Mouse (Mus musculus) kidney, adult 11 months (tissue): ENCODE measurements around the gene Tmem179b.

ENCODE experiments used
- DNase-seq: peaks from one replicate; pipeline ENCODE4 v3.0.0; 2022

Gene Tmem179b

DNA sequence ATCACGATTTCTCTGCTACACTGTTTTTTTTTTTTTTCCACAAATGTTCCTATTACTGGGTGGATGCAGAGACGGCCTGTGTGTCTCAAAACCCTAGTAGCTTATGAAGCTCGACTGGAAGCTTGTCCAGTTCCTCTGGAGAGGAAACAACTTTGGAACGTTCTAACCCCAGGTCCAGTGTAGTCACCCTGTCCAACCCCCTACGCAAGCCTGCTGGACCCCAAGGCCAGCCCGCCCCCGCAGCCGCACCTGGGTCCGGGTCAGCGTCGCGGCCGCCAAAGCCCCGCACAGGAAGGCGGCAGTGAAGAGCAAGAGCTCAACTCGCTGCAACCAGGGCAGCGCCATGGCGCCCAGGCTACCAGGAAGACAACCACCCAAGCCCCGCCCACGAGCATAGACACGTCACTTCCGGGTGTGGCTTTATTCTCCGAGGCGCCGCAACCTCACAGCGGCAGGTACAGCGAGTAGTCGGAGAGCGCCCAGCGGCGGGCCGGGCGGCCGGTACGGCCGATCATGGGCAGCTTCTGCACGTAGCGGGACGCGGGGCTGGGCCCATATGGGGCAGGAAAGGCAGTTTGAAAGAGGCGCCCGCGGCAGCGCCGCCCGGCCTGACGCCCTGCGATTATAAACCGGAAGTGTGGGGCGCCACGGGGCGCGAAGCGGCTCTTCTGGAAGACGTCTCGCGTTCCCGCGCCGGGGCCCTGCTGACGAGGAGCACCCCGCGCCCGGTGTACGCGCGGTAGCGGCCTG lies at the start of gene Tmem179b:
Gene Tmem179b, minus strand, starts transcription at position 382 of the 750 bp plus-strand sequence.
- DNase-seq = peak; percentile 93

DNA sequence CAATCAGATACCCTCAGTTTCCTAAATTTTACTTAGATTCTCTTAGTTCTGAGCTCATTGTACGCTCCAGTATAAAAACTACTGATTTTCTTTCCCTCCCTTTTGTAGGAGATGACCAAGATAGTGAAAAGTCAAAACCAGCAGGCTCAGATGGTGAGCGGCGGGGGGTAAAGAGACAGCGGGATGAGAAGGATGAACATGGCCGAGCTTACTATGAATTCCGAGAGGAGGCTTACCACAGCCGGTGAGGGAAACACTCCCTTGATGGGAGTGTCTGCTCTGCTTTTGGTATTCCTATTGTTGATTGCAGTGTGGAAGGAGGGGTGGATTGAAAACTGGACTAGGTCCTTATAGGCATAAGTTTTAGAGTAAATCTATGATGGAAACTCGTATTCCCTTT lies 48.4 kb upstream of the Tmem179b start:
- DNase-seq = no peak

DNA sequence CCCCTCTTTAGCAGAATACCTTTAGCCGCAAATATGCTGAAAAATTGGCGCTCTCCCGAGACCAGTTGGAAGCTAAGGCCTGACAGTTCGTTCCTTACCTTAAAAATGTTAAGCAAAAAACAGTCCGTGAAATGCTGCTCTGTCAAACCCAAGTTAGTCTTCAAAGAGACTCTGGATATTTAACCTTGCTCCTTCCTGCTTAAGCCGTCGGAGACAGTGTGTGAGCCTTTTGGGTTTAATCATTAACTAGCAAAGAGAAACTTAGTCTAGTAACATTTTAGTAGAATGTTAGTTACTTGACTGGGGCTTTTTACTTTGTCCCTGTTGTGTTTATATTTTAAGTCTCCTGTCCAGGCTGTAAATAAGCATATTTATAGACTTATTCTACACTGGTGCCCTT lies 46.9 kb upstream of the Tmem179b start:
- DNase-seq = peak; percentile 54

DNA sequence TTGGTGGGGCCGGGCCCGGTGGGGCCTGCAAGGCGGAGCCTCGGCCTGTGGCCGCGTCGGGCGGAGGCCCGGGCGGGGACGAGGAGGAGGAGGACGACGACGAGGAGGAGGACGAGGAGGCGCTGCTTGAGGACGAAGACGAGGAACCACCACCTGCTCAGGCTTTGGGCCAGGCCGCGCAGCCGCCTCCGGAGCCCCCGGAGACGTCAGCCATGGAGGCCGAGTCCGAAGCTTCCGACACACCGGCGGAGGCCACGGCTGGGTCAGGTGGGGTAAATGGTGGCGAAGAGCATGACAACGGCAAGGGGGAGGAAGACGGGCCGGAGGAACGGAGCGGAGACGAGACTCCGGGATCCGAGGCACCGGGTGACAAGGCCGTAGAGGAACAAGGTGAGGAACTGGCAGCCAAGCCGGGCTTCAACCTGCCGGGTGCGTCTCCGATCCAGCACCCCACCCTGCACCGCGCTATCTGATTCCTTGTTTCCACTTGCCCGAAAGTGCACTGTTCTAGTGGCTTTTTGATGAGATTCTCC lies 46.2 kb upstream of the Tmem179b start:
- DNase-seq = peak; percentile 43

DNA sequence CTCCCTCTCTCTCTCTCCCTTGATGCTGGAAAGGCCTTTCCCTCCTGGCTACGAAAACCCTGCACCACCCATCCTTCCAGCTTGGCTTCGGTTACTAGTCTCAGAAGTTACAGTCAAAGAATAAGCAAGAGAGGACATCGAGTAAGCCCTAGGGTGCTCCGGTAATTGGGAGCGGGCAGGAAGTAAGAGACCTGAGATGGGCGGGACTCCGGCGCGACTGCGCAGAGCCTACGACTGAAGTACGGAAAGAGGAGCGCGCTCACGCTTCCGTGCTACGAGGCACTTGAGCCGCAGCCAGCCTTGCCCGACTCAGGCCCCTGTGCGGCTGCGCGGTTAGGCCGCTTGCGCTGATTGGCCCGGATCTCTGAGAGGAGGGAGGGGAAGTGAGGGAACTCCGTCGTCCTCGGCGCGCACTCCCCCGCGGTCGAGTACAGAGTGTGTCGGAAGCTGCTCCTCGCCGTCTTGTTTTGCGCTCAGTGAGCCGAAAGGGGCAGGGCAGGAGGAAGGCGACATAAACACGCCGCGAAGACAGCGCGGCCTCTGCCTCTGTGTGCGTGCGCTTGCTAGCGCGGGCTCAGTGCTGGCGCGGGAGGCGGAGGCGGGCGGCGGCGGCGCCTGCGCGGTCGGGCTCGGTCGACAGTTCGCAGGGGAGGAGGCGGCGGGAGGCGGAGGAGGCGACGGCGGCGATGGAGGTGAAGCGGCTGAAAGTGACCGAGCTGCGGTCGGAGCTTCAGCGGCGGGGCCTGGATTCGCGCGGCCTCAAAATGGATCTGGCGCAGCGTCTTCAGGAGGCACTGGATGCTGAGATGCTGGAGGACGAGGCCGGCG lies 45.5 kb upstream of the Tmem179b start, which contains the start of gene Hnrnpul2:
Gene Hnrnpul2, plus strand, starts transcription at position 415 of the 828 bp plus-strand sequence.
- peak; percentile 99 for DNase-seq

DNA sequence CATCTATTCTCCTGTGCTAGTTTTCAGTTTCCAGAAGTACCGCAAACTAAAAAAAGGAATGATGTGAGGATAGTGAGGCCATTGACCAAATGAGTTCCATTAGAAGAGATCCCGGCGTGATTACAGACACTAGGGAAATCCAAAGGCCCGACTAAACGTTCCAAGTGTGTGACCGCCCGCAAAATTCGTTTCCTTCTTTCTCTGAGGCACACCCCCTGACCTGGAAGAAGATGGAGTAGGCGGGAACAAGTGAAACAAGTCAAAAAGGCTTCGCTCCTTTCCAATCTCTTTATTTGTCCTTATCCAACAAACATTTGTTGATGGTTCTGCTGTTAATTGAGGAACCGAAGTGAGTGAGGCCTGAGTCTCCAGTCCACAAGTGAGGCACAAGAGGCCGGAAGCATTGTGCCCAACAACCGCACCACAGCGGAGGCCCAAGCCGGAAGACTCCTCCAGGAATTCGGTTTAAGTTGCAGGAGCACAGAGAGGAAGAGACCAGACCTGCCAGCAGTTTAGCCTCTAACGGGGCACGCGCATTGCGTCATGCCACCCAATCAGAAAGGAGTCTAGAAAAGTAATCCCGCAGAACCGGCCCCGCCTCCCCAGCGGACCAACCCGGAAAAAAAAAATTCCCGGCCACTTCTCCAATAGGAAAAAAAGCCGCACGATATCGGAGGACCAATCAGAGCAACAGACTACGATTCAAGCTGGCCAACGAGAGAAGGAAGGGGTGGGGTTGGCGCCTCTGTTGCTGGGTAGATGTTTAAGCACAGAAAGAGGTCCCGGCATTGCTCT lies 44.7 kb upstream of the Tmem179b start, which contains the start of gene Ttc9c:
Gene Ttc9c, minus strand, starts transcription at position 533 of the 795 bp plus-strand sequence.
- peak; percentile 99 for DNase-seq

DNA sequence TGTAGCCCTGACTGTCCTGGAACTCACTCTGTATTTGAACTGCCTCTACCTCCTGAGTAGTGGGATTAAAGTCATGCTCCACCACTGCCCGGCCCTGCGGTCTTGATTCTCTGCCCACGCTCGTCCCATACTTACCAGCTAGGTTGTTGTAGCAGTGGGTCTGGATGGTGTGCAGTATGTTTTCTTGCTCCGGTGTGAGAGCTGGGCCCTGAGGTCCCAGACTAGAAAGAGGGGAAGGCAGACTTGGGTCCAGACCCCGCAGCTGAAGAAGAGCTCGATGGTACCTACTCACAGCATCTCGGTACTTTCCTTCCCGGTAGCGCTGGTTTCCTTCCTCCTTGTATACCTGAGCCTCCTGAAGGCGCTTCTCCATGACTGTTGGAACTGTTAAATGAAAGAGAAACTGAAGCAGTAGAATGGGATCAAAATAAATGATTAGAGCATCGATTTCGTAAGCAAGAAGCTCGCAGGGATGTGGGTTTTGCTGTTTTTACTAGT lies 44.1 kb upstream of the Tmem179b start:
- no peak for DNase-seq

DNA sequence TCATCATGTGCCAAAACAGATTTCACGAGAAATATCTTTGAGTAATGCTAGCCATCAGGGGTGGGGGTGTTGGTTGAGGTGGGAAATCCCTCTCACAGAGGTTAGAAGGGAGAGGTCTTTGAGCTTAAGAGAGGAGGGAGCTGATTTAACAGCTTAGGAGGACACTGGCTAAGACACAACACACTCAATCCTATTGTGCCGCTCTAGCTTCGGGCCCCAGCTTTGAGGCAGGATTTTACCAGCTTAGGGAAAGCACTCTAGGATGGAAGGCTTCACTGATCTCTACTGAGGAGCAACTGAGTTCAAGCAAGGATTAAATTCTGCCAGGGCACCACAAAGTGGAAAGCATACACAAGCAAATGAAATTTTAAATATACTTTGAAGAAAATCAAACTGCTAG lies 42.7 kb upstream of the Tmem179b start:
- DNase-seq = no peak

DNA sequence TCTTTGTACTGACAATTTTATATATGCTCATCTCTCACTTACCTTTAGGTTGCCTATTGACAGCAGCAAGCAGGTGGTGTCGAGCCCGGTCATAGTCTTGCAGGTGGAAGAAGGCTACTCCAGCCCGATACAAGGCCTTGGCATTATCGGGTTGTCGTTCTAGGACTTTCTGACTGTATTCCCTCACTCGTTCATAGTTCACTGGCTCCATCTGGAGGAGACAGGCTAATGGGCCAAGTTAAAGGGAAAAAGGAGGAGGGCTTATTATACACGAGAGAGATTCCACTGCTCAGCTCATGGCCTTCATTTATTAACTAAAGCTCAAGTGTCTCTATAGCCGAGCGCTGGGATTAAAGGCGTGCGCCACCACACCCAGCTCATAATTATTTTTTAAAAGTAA lies 41.5 kb upstream of the Tmem179b start:
- peak; percentile 48 for DNase-seq

DNA sequence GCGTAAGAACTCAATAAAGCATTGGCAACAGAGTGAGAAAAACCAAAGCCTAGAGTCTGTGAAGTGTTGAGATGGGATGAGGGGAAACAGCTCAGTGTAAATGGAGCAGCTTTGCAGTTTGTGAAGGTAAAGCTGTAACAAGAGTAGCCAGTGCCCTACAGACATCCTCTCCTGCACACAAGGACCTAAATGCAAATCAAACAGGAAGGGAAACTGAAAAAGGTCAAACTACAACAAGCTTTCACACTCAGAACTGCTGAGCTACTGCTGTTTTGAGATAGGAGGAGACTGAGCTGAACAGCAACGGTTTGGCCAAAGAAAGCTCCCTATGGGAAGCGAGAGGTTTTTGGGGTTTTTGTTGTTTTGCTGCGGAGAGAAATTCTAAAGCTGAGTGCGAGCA lies 32.5 kb upstream of the Tmem179b start:
- no peak for DNase-seq

DNA sequence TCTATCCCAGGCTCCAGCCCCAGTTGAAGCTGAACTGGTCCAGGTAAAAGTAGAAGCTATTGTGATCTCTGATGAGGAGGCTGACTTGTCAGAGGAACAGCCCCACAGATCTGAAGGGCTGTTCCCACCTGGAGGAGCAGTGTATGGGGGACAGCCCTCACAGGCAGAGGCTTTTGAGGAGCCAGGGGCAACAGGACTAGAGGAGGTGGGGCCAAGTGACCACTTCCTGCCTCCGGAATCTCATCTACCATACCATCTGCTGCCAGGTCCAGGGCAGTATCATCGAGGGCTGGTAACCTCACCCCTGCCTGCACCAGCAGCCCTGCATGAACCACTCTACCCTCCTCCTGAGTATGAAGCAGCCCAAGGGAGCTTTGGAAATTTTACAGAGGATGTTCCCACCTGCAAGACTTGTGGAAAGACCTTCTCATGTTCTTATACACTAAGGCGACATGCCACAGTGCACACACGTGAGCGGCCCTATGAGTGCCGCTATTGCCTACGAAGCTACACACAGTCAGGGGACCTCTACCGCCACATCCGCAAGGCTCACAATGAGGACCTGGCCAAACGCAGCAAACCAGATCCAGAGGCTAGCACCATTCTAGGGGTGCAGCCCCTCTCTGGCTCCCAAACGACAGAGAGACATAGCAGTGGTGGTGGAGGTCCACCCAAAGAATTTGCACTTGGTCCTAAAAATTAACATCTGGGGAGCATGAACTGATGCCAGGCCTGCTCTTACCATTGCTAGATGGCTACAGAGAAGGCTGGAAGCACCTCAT lies 29.8 kb upstream of the Tmem179b start:
- no peak for DNase-seq

DNA sequence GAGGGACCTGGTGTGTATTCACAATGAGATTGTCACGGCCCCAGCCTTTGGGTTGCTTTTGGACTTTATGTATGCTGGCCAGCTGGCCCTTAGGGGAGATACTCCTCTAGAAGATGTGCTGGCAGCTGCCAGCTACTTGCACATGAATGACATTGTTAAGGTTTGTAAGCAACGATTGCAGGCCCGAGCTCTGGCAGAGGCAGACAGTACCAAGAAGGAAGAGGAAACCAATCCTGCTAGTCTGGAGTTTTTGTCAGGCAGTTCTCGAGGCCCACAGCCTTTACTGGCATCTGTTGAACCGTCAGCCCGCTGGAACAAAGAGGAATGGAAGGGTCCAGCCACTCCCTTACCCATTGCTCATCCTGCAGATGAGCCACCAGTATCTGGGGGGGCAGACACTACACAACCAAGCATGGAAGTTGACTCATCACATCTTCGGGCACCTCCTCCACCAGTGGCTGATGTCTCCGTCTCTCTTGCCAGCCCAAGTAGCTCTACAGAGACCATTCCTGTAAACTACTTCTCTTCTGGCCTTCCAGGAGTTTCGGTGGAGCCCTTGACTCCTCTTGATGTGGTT lies 29.0 kb upstream of the Tmem179b start:
- no peak for DNase-seq

DNA sequence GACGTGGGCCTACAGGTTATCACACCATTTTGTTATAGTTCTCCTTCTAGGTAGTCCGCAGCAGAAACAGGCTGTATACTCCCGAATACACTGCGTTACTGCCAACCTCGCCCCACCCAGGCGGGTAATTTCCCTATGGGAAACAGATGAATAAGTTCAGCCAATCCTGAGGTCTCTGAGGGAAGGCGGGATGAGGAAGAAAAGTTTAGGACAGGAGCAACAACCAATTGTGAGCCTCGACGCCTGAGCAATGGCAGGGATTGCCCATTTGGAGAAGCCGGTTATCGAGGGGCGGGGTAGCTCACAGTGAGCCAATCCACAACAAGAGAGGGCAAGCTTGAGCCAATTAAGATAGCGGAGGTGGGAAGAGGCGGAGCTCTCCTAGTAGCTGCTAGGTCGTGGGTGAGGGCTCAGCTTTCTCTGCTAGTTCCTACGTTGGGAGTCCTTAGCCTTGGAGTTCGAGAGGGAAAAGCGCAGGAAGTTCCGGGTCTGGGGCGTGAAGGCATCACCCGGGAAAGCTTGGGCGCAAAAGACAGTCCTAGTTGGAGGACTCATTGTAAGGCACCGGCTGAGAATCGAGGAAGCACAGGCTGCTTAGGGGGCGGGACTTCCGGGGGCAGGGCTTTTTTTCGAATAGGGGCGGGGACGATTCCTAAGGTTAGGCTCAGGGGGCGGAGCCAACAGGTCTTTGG lies 28.0 kb upstream of the Tmem179b start, which contains the start of gene Zbtb3:
Gene Zbtb3, plus strand, starts transcription at position 426 of the 692 bp plus-strand sequence.
- DNase-seq = peak; percentile 98

DNA sequence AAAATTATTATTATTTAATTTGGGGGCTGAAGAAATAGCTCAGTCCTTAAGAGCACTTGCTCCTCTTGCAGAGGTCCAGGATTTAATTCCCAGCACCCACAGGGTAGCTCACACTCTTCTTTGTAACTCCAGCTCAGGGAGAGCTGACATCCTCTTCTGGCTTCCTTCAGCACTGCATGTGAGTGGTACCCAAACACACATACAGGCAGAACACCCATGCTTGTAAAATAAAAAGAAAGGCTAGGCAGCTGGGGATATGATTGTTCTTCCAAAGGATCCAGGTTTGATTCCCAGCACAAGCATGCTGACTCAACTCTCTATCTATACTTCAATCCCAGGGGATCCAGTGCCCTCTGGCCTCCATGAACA lies 24.7 kb upstream of the Tmem179b start:
- no peak for DNase-seq

DNA sequence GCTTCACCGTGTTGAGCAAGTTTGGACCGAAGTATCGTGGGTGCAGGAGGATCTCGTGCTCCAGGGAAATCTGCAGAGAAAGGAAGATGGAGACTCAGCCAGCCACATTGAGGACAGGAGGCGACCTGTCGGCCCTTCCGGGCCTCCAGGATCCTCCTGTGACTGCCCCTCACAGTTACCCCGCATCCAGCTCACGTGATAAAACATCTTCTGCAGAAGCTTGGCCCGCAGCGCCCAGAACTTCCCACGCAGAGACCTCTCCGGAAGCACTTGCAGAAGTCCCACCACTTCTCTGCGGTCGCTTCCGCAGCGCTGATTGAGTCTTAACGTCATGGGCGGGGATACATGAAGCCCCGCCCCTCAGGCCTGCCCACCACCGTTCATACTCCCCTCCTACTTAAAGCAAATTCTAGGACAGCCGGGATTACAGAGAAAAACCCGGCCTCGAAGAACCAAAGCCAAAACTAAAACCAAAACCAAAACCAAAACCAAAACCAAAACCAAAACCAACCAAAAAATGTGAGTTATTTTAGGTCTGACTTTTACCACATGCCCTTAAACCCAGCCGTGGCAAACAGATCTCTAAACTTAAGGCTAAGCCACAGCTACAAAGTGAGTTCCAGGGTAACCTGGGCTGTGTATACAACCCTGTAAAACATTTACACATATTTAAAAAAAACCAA lies 24.1 kb upstream of the Tmem179b start, which contains the start of gene Polr2g:
Gene Polr2g, minus strand, starts transcription at position 314 of the 683 bp plus-strand sequence.
- peak; percentile 93 for DNase-seq

DNA sequence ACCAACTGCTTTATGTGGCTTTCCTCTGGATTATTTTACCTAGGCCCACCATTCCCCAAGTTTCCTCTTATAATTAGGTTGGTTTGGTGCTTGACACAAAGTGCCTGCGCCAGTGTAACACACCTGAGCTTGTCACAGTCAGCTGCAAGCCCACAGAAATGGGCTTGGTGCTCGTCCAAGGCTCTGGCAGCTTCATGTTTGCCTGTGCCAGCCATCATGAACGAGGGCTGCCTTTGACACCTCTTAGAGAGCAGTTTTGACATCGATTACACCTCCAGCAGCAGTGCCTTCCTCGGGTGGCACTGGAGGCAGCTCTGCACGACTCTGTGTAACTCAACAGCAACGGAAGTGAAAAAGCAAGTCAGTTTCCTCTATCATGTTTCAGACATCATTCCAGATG lies 15.9 kb upstream of the Tmem179b start:
- no peak for DNase-seq

DNA sequence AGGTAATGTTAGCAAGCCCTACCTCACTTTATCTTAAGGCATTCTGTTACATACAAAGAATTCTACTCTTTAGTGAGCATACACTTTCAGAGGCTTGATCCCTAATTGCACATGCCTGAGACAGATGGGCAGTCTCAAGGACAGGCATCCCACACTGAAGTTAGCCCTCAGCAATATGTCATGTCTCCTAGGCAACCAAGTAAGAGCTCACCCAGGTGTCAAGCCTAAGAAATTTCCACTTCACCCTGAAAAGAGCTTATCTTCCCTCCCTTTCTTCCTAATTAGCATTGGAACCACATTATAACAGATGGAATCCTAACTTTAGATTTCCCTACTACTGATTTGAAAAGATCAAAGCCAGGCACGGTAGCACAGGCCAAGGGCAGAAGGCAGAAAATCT lies 14.9 kb upstream of the Tmem179b start:
- DNase-seq = no peak

DNA sequence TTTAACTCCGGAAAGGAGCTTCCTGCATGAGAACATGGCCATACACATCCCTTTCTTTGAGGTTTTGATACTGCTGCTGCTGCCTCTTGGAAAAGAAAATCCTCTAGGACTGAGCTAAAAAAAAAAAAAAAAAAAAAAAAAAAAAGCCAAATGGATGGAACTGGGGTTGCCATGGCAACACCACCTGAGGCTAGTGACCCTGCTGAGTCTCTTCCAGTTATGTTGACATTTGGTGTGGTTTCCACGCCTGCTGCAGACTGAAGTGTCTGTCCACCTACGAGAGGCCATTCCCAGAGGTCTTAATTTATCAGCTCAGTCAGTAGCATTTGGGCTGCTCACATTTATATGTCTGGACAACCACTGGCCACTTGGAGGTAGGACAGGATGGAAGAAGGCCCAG lies 14.3 kb upstream of the Tmem179b start:
- no peak for DNase-seq

DNA sequence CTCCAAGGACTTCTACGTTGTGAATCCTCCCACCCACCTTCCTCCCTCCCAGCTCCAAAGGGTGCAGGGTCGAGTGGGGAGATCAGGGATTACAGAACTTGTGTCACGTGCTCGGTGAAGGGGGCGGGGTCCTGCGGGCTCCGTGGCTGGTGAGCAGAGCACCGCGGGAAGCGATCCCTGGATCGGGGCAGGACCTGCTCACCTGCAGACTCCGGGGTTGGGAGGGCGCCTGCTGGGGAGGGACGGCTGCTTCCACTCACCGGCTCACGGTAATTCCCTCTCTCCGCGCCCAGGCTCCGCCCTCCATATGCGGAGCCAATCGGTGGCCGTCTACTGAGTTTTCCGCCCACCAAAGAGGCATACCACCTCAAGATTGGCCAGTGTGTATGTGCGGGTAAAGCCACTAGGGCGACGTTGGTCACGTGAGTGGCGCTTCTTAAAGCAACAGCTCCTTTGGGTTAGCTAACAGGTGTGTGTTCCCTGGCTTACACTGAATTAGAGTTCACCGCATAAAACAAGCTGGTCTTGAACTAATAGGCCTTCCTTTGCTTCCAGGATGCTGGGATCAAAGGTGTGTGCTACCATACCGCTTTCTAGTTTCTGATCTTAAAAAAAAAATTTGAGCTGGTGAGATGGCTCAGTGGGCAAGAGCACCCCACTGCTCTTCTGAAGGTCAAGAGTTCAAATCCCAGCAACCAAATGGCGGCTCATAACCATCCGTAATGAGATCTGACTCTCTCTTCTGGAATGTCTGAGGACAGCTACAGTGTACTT lies 11.9 kb upstream of the Tmem179b start, which contains the start of gene Taf6l:
Gene Taf6l, minus strand, starts transcription at position 410 of the 774 bp plus-strand sequence.
- peak; percentile 99 for DNase-seq
